Mouse (Mus musculus): ENCODE data around the gene Asz1. TPM values are rescaled to one million over a fixed set of nuclear protein-coding genes. Genes with fewer than 3 reads are reported as not detected.

Asz1 gene
- not detected for polyA plus RNA-seq (2021)

DNA sequence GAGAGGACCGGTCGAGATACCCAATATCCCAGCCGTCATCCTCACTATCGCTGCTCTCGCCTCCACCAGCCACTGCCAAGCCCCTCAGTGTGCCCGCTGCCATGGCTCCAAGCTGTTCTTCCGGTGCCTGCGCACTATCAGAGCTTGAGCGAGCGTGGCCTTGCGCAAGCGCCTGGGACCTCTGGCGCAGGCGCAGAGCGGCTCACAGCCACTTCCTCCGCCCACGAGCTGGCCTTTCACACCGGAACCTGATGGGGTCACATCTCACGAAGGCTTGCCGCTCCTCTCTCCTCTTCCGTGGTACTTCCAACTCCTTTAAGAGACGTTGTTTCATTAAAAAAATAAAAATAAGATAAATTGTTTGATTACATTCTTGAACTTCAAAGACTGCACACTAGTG, at the start of gene Asz1:
Gene Asz1, minus strand, starts transcription at position 128 of the 400 bp plus-strand sequence.
- in situ Hi-C loops (cut with MboI; ENCODE audit: low pct_unique_long_range_greater_than_20kb): no loop called here
- ATAC-seq (no peak), DNase-seq (ENCODE audit: low read depth, low spot score) (no peak)
- ChIA-PET CTCF (no interaction called here), POLR2A (no interaction called here)
- no peak for TF ChIP-seq CTCF (IDR thresholded peaks at IDR 0.05)
- peaks cover 17% of the 10 kb centered on the region for H3K27me3 ChIP-seq

GRCm38 (mm10) chr6:18153031-18153430, 44.2 kb upstream of the Asz1 start:
- POLR2A ChIA-PET: no interaction called here
- DNase-seq (ENCODE audit: low read depth, low spot score) (no peak), ATAC-seq (no peak)
- in situ Hi-C loops (cut with MboI; ENCODE audit: low pct_unique_long_range_greater_than_20kb): no loop called here
- no peak for TF ChIP-seq CTCF (IDR thresholded peaks at IDR 0.05)
- no peaks in the 10 kb centered on the region for H3K27me3 ChIP-seq
- CTCF ChIA-PET: no interaction called here

DNA sequence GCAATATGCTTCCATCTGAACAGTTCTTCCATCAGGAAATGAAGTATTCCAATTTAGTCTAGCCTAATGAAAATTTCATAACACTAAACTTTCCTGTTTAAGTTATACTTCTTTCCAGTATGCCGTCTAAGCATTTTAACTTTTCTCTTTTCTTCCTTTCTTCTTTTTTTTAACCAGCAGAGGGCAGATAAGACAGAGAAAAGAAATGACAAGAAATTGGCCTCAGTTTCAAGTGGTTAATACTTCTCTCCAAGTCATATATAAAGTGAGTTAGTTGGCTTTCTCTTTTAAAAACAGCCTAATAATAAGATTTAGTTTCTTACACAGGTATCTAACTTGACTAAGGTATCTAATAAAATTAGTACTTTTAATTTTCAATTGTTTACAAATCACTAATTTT, 26.4 kb upstream of the Asz1 start:
- in situ Hi-C loops (cut with MboI; ENCODE audit: low pct_unique_long_range_greater_than_20kb): no loop called here
- ATAC-seq (no peak), DNase-seq (ENCODE audit: low read depth, low spot score) (no peak)
- no peaks in the 10 kb centered on the region for H3K27me3 ChIP-seq
- POLR2A ChIA-PET: interaction anchor here (0.6 kb wide), 1 partner anchor 107 kb away, joined by 6 read pairs; no protein-coding TSS in a partner anchor
- no peak for TF ChIP-seq CTCF (IDR thresholded peaks at IDR 0.05)
- CTCF ChIA-PET: no interaction called here

DNA sequence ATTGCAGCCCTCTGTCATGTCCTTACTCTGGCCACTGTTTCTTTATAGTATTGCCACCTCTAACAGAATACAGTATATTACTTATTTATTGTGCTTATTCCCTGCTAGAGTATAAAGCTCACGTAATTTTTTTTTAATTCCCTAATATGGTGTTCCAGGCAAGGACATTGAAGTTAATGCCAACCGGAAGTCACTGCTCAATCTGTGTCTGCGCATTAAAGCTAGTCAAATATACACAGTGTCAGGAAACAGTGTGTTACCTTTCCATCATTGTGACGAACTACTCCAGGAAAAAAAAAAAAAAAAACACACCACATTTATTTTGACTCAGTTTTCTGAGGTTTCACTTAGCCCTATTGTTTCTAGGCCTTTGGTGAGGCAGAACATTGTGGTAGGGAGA, 19.2 kb upstream of the Asz1 start:
- ChIA-PET POLR2A (interaction anchor here (0.6 kb wide), 1 partner anchor 676 kb away, joined by 3 read pairs; no protein-coding TSS in a partner anchor), CTCF (interaction anchor here (1.0 kb wide), 1 partner anchor 252 kb away, joined by 3 read pairs; no protein-coding TSS in a partner anchor)
- in situ Hi-C loops (cut with MboI; ENCODE audit: low pct_unique_long_range_greater_than_20kb): no loop called here
- ATAC-seq (no peak), DNase-seq (ENCODE audit: low read depth, low spot score) (no peak)
- H3K27me3 ChIP-seq: no peaks in the 10 kb centered on the region
- no peak for TF ChIP-seq CTCF (IDR thresholded peaks at IDR 0.05)

DNA sequence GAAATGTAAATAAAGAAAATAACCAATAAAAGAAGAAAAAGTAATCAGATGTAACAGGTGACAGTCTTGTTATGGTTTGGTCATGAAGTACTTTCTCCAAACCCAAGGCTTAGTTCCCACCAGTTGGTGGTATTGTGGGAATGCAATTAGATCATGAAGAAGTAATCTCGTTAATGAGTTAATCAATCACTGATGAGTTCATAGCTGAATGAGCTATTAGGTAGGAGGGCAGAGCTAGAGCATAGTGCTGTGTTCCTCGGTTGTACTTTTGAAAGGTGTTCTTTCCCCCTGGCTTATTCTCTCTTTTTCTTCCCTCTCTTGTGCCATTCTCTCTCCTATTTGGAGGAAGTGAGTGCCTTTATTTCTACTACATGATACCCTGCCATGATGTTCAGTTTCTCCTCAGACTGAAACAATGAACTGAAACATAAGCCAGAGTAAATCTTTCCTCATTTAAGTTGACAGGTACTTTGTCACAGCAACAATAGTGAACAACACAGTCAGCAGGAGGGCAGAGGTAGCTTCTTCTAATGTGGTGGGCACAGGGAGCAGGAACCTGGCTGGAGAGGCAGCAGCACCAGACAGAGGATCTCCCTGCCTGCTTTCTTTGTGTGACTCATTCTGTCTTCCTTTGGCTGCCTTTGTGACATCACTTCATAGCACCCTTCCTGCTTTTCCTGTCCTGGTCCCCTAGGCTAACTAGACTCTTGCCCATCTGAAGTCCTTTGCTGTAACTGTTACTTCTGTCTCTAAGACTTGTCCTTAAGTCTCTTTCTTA, 18.5 kb upstream of the Asz1 start:
- POLR2A ChIA-PET: interaction anchor here (0.6 kb wide), 1 partner anchor 677 kb away, joined by 3 read pairs; no protein-coding TSS in a partner anchor
- in situ Hi-C loops (cut with MboI; ENCODE audit: low pct_unique_long_range_greater_than_20kb): no loop called here
- no peaks in the 10 kb centered on the region for H3K27me3 ChIP-seq
- ATAC-seq (peak; percentile 94), DNase-seq (ENCODE audit: low read depth, low spot score) (peak; percentile 59)
- CTCF ChIA-PET: interaction anchor here (1.0 kb wide), 1 partner anchor 253 kb away, joined by 3 read pairs; no protein-coding TSS in a partner anchor
- no peak for TF ChIP-seq CTCF (IDR thresholded peaks at IDR 0.05)

DNA sequence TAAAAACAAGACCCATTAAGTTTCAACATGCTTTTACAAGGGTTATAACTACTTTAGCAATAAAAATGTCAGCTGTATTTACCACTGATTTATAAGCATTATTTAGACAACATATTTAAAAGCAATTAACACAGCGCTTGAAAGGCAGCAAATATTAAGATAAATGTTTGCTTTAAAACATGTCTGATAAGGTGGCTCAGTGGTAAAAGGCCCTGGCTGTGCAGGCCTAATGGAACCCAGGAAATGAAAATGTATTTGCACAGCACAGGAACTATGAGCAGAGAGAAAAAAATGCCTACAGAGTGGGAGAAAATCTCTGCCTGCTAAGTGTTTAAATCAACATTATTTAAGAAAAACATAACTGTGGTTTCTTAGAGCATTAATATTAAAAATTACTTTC, 12.0 kb downstream of the Asz1 start:
- no peak for ATAC-seq
- in situ Hi-C loops (cut with MboI; ENCODE audit: low pct_unique_long_range_greater_than_20kb): no loop called here
- TF ChIP-seq CTCF (IDR thresholded peaks at IDR 0.05): no peak

DNA sequence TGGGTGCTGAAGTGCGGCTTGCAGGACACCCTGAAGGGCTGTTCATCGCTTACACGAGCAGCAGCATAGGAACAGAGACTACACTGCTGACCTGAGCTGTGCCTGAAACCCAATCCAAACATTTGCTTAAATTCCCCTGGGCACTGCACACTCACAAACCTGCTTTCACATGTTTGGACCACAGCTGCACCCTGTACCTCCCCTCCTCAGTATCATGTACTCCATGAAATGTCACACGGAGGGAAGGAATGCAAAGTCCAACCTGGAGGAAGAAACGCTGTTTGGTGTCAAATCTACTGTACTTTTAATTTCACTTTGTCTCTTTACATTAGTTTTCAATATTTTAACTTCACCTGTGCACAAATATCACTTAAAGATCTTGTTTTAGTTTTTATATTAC, 19.8 kb downstream of the Asz1 start:
- in situ Hi-C loops (cut with MboI; ENCODE audit: low pct_unique_long_range_greater_than_20kb): loop anchor here (5.0 to 10.0 kb wide), 2 partner anchors 283 to 726 kb away; no protein-coding TSS in a partner anchor
- CTCF ChIA-PET: interaction anchor here (1.2 to 1.4 kb wide), 2 partner anchors 10 to 731 kb away, joined by 3 read pairs; no protein-coding TSS in a partner anchor
- ATAC-seq: no peak

More for the DNA sequence above, 12.0 kb downstream of the Asz1 start:
- DNase-seq (ENCODE audit: low read depth, low spot score): no peak
- H3K27me3 ChIP-seq: peaks cover 8% of the 10 kb centered on the region
- ChIA-PET CTCF (no interaction called here), POLR2A (no interaction called here)

GRCm38 (mm10) chr6:18087160-18087804, 21.6 kb downstream of the Asz1 start:
- ChIA-PET CTCF (interaction anchor here (0.9 to 1.7 kb wide), 6 partner anchors 11 to 289 kb away, joined by 3 to 8 read pairs (median 3); no protein-coding TSS in a partner anchor), POLR2A (no interaction called here)
- in situ Hi-C loops (cut with MboI; ENCODE audit: low pct_unique_long_range_greater_than_20kb): loop anchor here (5.0 to 10.0 kb wide), 2 partner anchors 285 to 728 kb away; no protein-coding TSS in a partner anchor
- peaks cover 3% of the 10 kb centered on the region for H3K27me3 ChIP-seq
- DNase-seq (ENCODE audit: low read depth, low spot score): no peak
- TF ChIP-seq CTCF (IDR thresholded peaks at IDR 0.05): peak; percentile 64
- ATAC-seq: peak; percentile 54

More for the DNA sequence above, 19.8 kb downstream of the Asz1 start:
- H3K27me3 ChIP-seq: peaks cover 3% of the 10 kb centered on the region
- no peak for TF ChIP-seq CTCF (IDR thresholded peaks at IDR 0.05)
- DNase-seq (ENCODE audit: low read depth, low spot score): no peak
- POLR2A ChIA-PET: no interaction called here

GRCm38 (mm10) chr6:18078615-18079014, 30.2 kb downstream of the Asz1 start:
- peak; percentile 55 for TF ChIP-seq CTCF (IDR thresholded peaks at IDR 0.05)
- ATAC-seq (peak; percentile 67), DNase-seq (ENCODE audit: low read depth, low spot score) (no peak)
- POLR2A ChIA-PET: no interaction called here
- no peaks in the 10 kb centered on the region for H3K27me3 ChIP-seq
- CTCF ChIA-PET: interaction anchor here (0.9 to 1.8 kb wide), 4 partner anchors 79 to 294 kb away, joined by 3 read pairs; no protein-coding TSS in a partner anchor
- in situ Hi-C loops (cut with MboI; ENCODE audit: low pct_unique_long_range_greater_than_20kb): loop anchor here (5.0 kb wide), 2 partner anchors 146 to 401 kb away; no protein-coding TSS in a partner anchor

- POLR2A ChIA-PET: interaction anchor here (0.7 kb wide), 1 partner anchor 285 kb away, joined by 4 read pairs; no protein-coding TSS in a partner anchor
- CTCF ChIA-PET: interaction anchor here (1.0 to 1.9 kb wide), 3 partner anchors 18 to 351 kb away, joined by 4 to 5 read pairs (median 4); no protein-coding TSS in a partner anchor
- H3K27me3 ChIP-seq: no peaks in the 10 kb centered on the region
- no peak for TF ChIP-seq CTCF (IDR thresholded peaks at IDR 0.05)
- ATAC-seq (no peak), DNase-seq (ENCODE audit: low read depth, low spot score) (no peak)
- in situ Hi-C loops (cut with MboI; ENCODE audit: low pct_unique_long_range_greater_than_20kb): loop anchor here (5.0 kb wide), 2 partner anchors 145 to 400 kb away; no protein-coding TSS in a partner anchor
These were observed 31.9 kb downstream of the Asz1 start for GRCm38 (mm10) chr6:18076986-18077385.
